Mouse (Mus musculus): ENCODE measurements around the gene Trim43c.
A peak's percentile ranks its signal among the peaks of the same experiment; 100 is the strongest.
"Not testable (repeated sequence)": the region's sequence is repeated elsewhere in the genome, so short reads cannot be mapped to it uniquely, and the experiment has no call there.

Trim43c gene

DNA sequence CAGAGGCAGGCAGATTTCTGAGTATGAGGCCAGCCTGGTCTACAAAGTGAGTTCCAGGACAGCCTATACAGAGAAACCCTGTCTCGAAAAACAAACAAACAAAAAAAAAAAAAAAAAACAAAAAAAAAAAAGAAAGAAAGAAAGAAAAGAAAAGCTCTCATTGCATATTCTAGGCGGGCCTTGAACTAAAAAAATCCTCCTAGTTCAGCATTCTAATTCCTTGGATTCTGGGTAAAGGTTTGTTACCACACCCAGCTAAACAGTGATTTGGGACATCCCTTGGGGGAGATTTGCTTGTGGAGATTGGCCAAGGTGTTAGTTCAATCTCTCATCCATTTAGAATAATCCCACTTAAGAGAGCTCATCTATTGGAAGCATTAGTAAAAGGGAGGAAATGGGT lies at the start of gene Trim43c:
Trim43c (plus strand) TSS at position 301 of the 400 bp plus-strand sequence.
- not testable (repeated sequence) for DNase-seq (ENCODE audit: low spot score in 2 of 2)

- DNase-seq (ENCODE audit: low spot score in 2 of 2) = not testable (repeated sequence)
Observed at GRCm38 (mm10) chr9:88853072-88853471, 14.1 kb downstream of the Trim43c start.

GRCm38 (mm10) chr9:88858566-88859492 lies 19.9 kb downstream of the Trim43c start:
- DNase-seq (ENCODE audit: low spot score in 2 of 2) = peak; percentile 46 to 49
